Mouse (Mus musculus) heart, embryonic 16.5 days (tissue): ENCODE data around the gene Ms4a7. TPM values are rescaled to one million over a fixed set of nuclear protein-coding genes. Genes with fewer than 3 reads are reported as not detected.
"Not testable (repeated sequence)": the region's sequence is repeated elsewhere in the genome, so short reads cannot be mapped to it uniquely, and the experiment has no call there.

Source experiments
- ATAC-seq: fragments of 200-750 bp; cut with Nextera tagmentation; replicated peaks from 2 replicates; pipeline ENCODE4 v1.8.0; 2017; ENCODE audit warnings: moderate number of reproducible peaks; ENCODE audit not compliant: insufficient read depth, low FRiP score; ENCODE audit errors: extremely low read depth
- H3K27ac ChIP-seq: fragments of 300-500 bp; sonication (generic); 2 replicates; pipeline ENCODE4 v1.5.1; 2014; ENCODE audit warnings: mild to moderate bottlenecking, low read length, control low read depth, moderate library complexity
- H3K27me3 ChIP-seq: fragments of 300-500 bp; sonication (generic); 2 replicates; pipeline ENCODE4 v1.6.1; 2014; ENCODE audit warnings: low read length, mixed read lengths; ENCODE audit not compliant: control insufficient read depth, insufficient read depth
- H3K36me3 ChIP-seq: fragments of 300-500 bp; sonication (generic); 2 replicates; pipeline ENCODE4 v1.6.1; 2014; ENCODE audit not compliant: control insufficient read depth, insufficient read depth
- H3K4me1 ChIP-seq: fragments of 300-500 bp; sonication (generic); 2 replicates; pipeline ENCODE4 v1.6.1; 2014; ENCODE audit warnings: low read length, mixed read lengths; ENCODE audit not compliant: control insufficient read depth, insufficient read depth
- H3K4me2 ChIP-seq: fragments of 300-500 bp; sonication (generic); 2 replicates; pipeline ENCODE4 v1.6.1; 2014; ENCODE audit warnings: low read depth, mild to moderate bottlenecking, control low read depth, low read length
- H3K4me3 ChIP-seq: fragments of 300-500 bp; sonication (generic); 2 replicates; pipeline ENCODE4 v1.5.1; 2014; ENCODE audit warnings: mild to moderate bottlenecking, control low read depth, low read length
- H3K9ac ChIP-seq: fragments of 300-500 bp; sonication (generic); 2 replicates; pipeline ENCODE4 v1.6.1; 2014; ENCODE audit warnings: low read length, control low read depth
- H3K9me3 ChIP-seq: fragments of 300-500 bp; sonication (generic); replicated peaks from 2 replicates; pipeline ENCODE4 v1.6.1; 2016; ENCODE audit warnings: low read length; ENCODE audit not compliant: control insufficient read depth
- WGBS: fragments of 180-500 bp; shearing (Covaris S2); extraction: QIAGEN DNeasy Blood & Tissue Kit; methylation state at CpG from one replicate; pipeline ENCODE4 v1.1.7; 2014; 5-methylcytosine and 5-hydroxymethylcytosine counted together
- polyA plus RNA-seq: library from polyadenylated mRNA; unstranded; fragments of >200 nt; fragmentation: Nextera tagmentation; extraction: Ambion mirVana; gene quantifications from 2 replicates; pipeline ENCODE4 v1.2.1, GENCODE M21; 2015

Gene Ms4a7
- polyA plus RNA-seq, 1 experiment from 2014 or later = 3.6 TPM

GRCm38 (mm10) chr19:11349698-11350481, 13.9 kb upstream of the Ms4a7 start:
- H3K4me1 ChIP-seq = no peaks in the 10 kb centered on the region
- no peaks in the 10 kb centered on the region for H3K27me3 ChIP-seq
- no peak overlapping the region for H3K4me2 ChIP-seq
- H3K9ac ChIP-seq = no peak overlapping the region
- 51% methylated on average over 7 of the region's 7 CpGs for WGBS
- no peak overlapping the region for H3K4me3 ChIP-seq
- no peaks in the 10 kb centered on the region for H3K9me3 ChIP-seq
- H3K36me3 ChIP-seq = no peaks in the 10 kb centered on the region
- no peak overlapping the region for H3K27ac ChIP-seq
- ATAC-seq = 0 out of 2 replicates have a peak, but pooled peaks have one; percentile 28

GRCm38 (mm10) chr19:11343992-11344391, 8.0 kb upstream of the Ms4a7 start:
- Histone ChIP-seq H3K4me1 (no peaks in the 10 kb centered on the region), H3K36me3 (no peaks in the 10 kb centered on the region), H3K4me3 (no peak overlapping the region), H3K9me3 (no peaks in the 10 kb centered on the region), H3K4me2 (no peak overlapping the region), H3K9ac (no peak overlapping the region), H3K27ac (no peak overlapping the region), H3K27me3 (no peaks in the 10 kb centered on the region)
- no peak for ATAC-seq

- H3K9me3 ChIP-seq = no peaks in the 10 kb centered on the region
- no peak for ATAC-seq
- H3K4me3 ChIP-seq = no peak overlapping the region
- no peak overlapping the region for H3K27ac ChIP-seq
- H3K4me1 ChIP-seq = no peaks in the 10 kb centered on the region
- no peak overlapping the region for H3K4me2 ChIP-seq
- no peaks in the 10 kb centered on the region for H3K36me3 ChIP-seq
- H3K9ac ChIP-seq = no peak overlapping the region
- H3K27me3 ChIP-seq = no peaks in the 10 kb centered on the region
These were observed 7.2 kb upstream of the Ms4a7 start for GRCm38 (mm10) chr19:11343147-11343546.

- ATAC-seq = no peak
- Histone ChIP-seq H3K4me1 (no peaks in the 10 kb centered on the region), H3K4me3 (no peak overlapping the region), H3K9ac (no peak overlapping the region), H3K4me2 (no peak overlapping the region), H3K36me3 (no peaks in the 10 kb centered on the region), H3K27ac (no peak overlapping the region), H3K9me3 (peaks cover 3% of the 10 kb centered on the region; the same call in 1 of the 2 replicates), H3K27me3 (no peaks in the 10 kb centered on the region)
- 82% methylated on average over 1 of the region's 1 CpGs for WGBS
These were observed 14.8 kb downstream of the Ms4a7 start for GRCm38 (mm10) chr19:11321123-11321522.

- Histone ChIP-seq H3K4me3 (no peak overlapping the region), H3K36me3 (no peaks in the 10 kb centered on the region), H3K4me2 (no peak overlapping the region), H3K9ac (no peak overlapping the region), H3K27me3 (no peaks in the 10 kb centered on the region), H3K4me1 (no peaks in the 10 kb centered on the region), H3K27ac (no peak overlapping the region), H3K9me3 (peaks cover 3% of the 10 kb centered on the region; the same call in 1 of the 2 replicates)
- no peak for ATAC-seq
- WGBS = 86% methylated on average over 4 of the region's 4 CpGs
These were observed 19.2 kb downstream of the Ms4a7 start for GRCm38 (mm10) chr19:11316786-11317185.

- Histone ChIP-seq H3K9ac (no peak within 1 kb of the TSS), H3K36me3 (no peaks in the 10 kb centered on the region), H3K27ac (no peak within 1 kb of the TSS), H3K9me3 (peaks cover 3% of the 10 kb centered on the region; the same call in 1 of the 2 replicates), H3K4me1 (no peaks in the 10 kb centered on the region), H3K4me3 (no peak within 1 kb of the TSS), H3K4me2 (no peak within 1 kb of the TSS), H3K27me3 (no peaks in the 10 kb centered on the region)
- 62% methylated on average over 1 of the region's 1 CpGs for WGBS
- ATAC-seq = no peak
These were observed 21.6 kb downstream of the Ms4a7 start, which contains the start of gene Ms4a14 for GRCm38 (mm10) chr19:11314354-11314753. Gene Ms4a14 (minus strand): TSS chr19:11314454.

GRCm38 (mm10) chr19:11308888-11309287, 27.1 kb downstream of the Ms4a7 start:
- H3K9ac ChIP-seq = no peak overlapping the region
- no peaks in the 10 kb centered on the region for H3K27me3 ChIP-seq
- no peak for ATAC-seq
- no peak overlapping the region for H3K4me2 ChIP-seq
- H3K4me1 ChIP-seq = no peaks in the 10 kb centered on the region
- H3K9me3 ChIP-seq = no peaks in the 10 kb centered on the region
- no peak overlapping the region for H3K4me3 ChIP-seq
- no peak overlapping the region for H3K27ac ChIP-seq
- H3K36me3 ChIP-seq = no peaks in the 10 kb centered on the region

GRCm38 (mm10) chr19:11299529-11299928, 36.4 kb downstream of the Ms4a7 start:
- H3K4me3 ChIP-seq, H3K36me3 ChIP-seq, H3K4me1 ChIP-seq, H3K4me2 ChIP-seq, H3K27me3 ChIP-seq, ATAC-seq, H3K9me3 ChIP-seq, H3K27ac ChIP-seq, H3K9ac ChIP-seq: not testable (repeated sequence)
- WGBS = 50% methylated on average over 4 of the region's 4 CpGs

- no peaks in the 10 kb centered on the region for H3K4me1 ChIP-seq
- no peaks in the 10 kb centered on the region for H3K36me3 ChIP-seq
- H3K9ac ChIP-seq = no peak overlapping the region
- H3K4me2 ChIP-seq = no peak overlapping the region
- ATAC-seq = no peak
- 54% methylated on average over 2 of the region's 2 CpGs for WGBS
- no peaks in the 10 kb centered on the region for H3K27me3 ChIP-seq
- no peak overlapping the region for H3K4me3 ChIP-seq
- no peak overlapping the region for H3K27ac ChIP-seq
- H3K9me3 ChIP-seq = no peaks in the 10 kb centered on the region
These were observed 37.0 kb downstream of the Ms4a7 start for GRCm38 (mm10) chr19:11298939-11299338.
